Mouse (Mus musculus): Measurements from ENCODE around the gene As3mt.

DNA sequence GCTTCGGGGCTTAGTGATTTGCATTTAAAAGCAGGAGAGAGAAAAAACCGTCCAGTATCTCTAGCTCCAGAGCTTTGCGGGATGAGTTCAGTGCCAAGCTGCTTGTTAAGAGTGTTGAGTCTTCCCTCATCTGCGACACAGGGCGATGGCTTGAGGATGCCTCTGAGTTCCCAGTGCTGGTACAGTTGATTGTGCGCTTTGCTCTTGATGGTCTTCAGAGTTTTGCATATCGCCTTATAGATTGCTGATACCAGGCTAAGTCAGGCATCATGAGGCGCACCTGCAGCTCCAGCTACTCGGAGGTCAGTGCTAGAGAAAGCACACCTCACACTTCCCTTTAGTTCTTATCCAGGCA is 57.5 kb downstream of the As3mt start:
- TF ChIP-seq USF1 (IDR thresholded peaks at IDR 0.05; ENCODE audit: low read depth) (no peak), POLR2A (IDR thresholded peaks at IDR 0.05; ENCODE audit: insufficient read length, low read depth) (no peak), MAX (IDR thresholded peaks at IDR 0.05; ENCODE audit: low read depth) (no peak), POLR2AphosphoS2 (IDR thresholded peaks at IDR 0.05; ENCODE audit: insufficient read length, low read depth) (no peak)

Data from myocyte (in vitro differentiated cells).